Mouse (Mus musculus): ENCODE results near the gene Poln.

The Poln gene

GRCm38 (mm10) chr5:33994671-33995625 is 174.3 kb downstream of the Poln start:
- no peak for DNase-seq (ENCODE audit: low spot score)

DNA sequence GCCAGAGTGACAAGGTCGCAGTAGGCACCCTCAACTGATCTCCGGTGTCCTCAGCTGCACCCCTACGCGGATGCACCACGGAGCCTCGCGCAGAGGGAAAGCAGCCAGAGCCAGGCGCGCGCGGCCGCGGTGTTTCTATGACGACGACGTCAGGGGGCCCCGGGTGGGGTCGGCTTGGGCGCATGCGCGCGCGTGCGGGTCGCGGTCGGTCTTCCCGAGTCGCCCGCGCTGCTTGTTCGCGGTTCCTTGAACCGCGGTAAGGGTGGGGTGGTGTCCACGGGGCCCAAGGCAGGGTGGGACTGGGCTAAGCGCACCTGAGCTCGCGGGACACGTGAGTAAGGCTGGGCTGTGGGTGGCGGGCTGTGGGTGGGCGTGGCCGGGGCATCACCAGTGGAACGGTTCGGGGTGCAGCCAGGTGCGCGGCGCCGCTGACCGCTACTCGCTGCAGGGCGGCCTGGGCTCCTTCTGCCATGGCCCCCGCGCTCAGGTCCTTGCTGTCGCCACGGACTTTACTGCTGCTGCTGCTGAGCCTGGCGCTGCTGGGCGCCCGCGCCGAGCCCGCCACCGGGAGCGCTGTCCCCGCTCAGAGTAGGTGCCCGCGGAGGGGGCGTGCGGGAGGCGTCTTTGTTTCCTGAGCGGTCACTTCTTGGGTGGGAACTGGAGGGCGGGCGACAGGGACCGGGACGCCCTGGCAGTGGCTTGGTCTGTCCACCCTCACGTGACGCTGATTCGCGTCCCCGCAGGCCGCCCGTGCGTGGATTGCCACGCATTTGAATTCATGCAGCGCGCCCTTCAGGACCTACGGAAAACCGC is 185.7 kb downstream of the Poln start, which contains the start of gene Gm1673:
TSS of gene Gm1673 (plus strand) at position 125 of the 813 bp plus-strand sequence.
- DNase-seq (ENCODE audit: low spot score) = peak; percentile 53

- DNase-seq (ENCODE audit: low spot score) = no peak
Measured at GRCm38 (mm10) chr5:33982731-33983259, 186.5 kb downstream of the Poln start.

- no peak for DNase-seq (ENCODE audit: low spot score)
Measured at GRCm38 (mm10) chr5:33976267-33976666, 193.0 kb downstream of the Poln start.

DNA sequence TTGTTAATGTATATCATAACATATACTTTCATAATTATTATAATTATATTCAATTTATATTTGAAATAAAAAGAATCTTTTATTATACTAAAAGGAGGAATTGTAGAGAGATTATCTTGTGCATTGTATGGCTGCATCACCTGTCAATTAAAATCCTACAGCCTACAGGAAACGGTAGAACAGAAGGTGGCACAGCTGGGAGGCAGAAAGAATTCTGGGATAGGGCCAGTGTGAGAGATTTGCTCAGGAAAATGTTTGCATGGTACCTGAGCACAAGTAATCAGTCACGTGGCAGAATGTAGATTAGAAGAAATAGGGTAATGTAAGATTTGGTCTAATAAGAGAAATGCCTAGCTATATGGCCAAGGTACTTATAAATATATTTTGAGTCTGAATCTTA is 194.5 kb downstream of the Poln start:
- no peak for DNase-seq (ENCODE audit: low spot score)

DNA sequence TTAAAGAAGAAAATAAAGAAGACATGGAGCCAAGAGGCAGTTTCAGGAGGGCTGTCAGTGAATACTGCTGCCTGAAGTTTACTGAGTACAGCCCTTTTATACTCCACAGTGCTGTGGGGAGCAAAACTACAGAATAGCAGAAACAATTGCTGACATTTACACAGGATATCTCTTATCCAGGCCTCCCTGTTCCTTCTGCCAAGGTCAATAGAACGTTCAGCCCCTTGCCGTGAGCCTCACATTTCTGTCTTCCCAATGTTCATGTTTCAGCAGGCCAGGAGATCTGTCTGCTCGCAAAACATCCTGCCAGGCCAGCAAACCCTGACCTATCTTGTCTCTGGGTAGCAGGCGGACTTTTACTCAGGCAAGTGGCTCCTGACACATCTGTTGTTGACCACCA is 209.9 kb downstream of the Poln start:
- DNase-seq (ENCODE audit: low spot score) = no peak

Data from T-cell, adult 2 months (primary cell).